Comparison of ENCODE assay signal across 8 mouse cellular contexts in the genomic region with DNA sequence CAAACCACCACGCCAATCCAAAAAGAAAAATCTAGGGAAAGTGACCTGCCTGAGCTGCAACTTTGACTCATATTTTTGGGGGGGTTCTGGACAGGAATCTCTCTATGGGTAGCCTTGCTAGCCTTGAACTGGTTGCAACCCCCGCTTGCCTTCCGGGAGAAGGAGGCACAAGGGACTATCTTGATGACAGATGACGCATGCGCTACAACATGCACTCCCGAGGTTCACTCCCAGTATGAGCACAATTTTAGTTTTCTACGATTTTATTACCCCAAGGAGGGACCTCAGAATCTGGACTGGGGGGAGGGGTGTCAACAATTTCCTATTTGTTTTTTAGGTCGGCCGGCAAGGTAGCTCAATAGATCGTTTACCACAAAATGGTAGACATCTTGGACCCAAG. TPM values are rescaled to one million over a fixed set of nuclear protein-coding genes. Genes with fewer than 3 reads are reported as not detected.
DNase-seq lines count a peak whose midpoint lies in the region; ATAC-seq and TF ChIP-seq lines count a peak whose summit lies in the region.

No protein-coding gene starts in this region.

- H3K4me3 ChIP-seq in kidney, embryonic 14.5 days (ENCODE audit: low read length), result peak overlapping the region; percentile 90
- peak overlapping the region; percentile 71 for H3K4me3 ChIP-seq in forebrain, embryonic 13.5 days
- peak overlapping the region; percentile 86 for H3K4me3 ChIP-seq in liver, adult 2 months (ENCODE audit: insufficient read depth, low read depth, low read length)

- WGBS in kidney, embryonic 14.5 days, result 34% methylated on average over 10 of the region's 10 CpGs
- 51% methylated on average over 10 of the region's 10 CpGs for WGBS in forebrain, embryonic 13.5 days
- 5% methylated on average over 10 of the region's 10 CpGs for WGBS in liver, adult 2 months

- 0 out of 2 replicates have a peak, but pooled peaks cover 3% of the 10 kb centered on the region for H3K4me1 ChIP-seq in kidney, embryonic 14.5 days (ENCODE audit: control insufficient read depth, insufficient read depth, low read length)
- peaks cover 24% of the 10 kb centered on the region for H3K4me1 ChIP-seq in forebrain, embryonic 13.5 days
- peaks cover 8% of the 10 kb centered on the region for H3K4me1 ChIP-seq in liver, adult 2 months (ENCODE audit: control insufficient read depth, insufficient read depth, low read length)

- no peak for DNase-seq in kidney, postnatal 14 days
- peak; percentile 40 for DNase-seq in ZHBTc4 (ENCODE audit: low read depth, low spot score)
- DNase-seq in liver, adult 2 months (ENCODE audit: extremely low read depth, low read depth, low spot score), result no peak
- DNase-seq in testis, postnatal 14 days (ENCODE audit: low spot score), result peak; percentile 61
- DNase-seq in thymus, adult 18-20 months, result no peak
- DNase-seq in embryo, embryonic 11 days, result no peak

- H3K79me2 ChIP-seq in liver, adult 2 months (ENCODE audit: control insufficient read depth, insufficient read depth, low read length), result peaks cover 14% of the 10 kb centered on the region; the same call in 1 of the 2 replicates

- ATAC-seq in kidney, embryonic 14.5 days (ENCODE audit: low FRiP score, low TSS enrichment), result no peak
- no peak for ATAC-seq in forebrain, embryonic 13.5 days

- TF ChIP-seq POLR2A in liver, adult 2 months (IDR thresholded peaks at IDR 0.05; ENCODE audit: extremely low read depth, insufficient read depth, low read length), result no peak

- no peak overlapping the region for H3K27ac ChIP-seq in kidney, embryonic 14.5 days (ENCODE audit: low read depth, low read length)
- H3K27ac ChIP-seq in forebrain, embryonic 13.5 days, result peak overlapping the region; percentile 92
- H3K27ac ChIP-seq in liver, adult 2 months (replicated peaks; ENCODE audit: insufficient read depth, low read depth, low read length), result peak overlapping the region; percentile 93; the same call in 1 of the 2 replicates

- no peaks in the 10 kb centered on the region for H3K27me3 ChIP-seq in kidney, embryonic 14.5 days (ENCODE audit: control insufficient read depth, insufficient read depth, low read length)
- no peaks in the 10 kb centered on the region for H3K27me3 ChIP-seq in forebrain, embryonic 13.5 days
- H3K27me3 ChIP-seq in liver, adult 2 months (ENCODE audit: control insufficient read depth, insufficient read depth, low read length), result no peaks in the 10 kb centered on the region

- H3K36me3 ChIP-seq in kidney, embryonic 14.5 days (ENCODE audit: control insufficient read depth, insufficient read depth, low read length), result peaks cover 31% of the 10 kb centered on the region
- H3K36me3 ChIP-seq in forebrain, embryonic 13.5 days (ENCODE audit: poor library complexity, severe bottlenecking), result peaks cover 36% of the 10 kb centered on the region
- H3K36me3 ChIP-seq in liver, adult 2 months (ENCODE audit: control insufficient read depth, insufficient read depth, low read length), result peaks cover 28% of the 10 kb centered on the region

- no peak for TF ChIP-seq CTCF in liver, adult 2 months (IDR thresholded peaks at IDR 0.05; ENCODE audit: low read depth, low read length)

- H3K9ac ChIP-seq in kidney, embryonic 14.5 days (ENCODE audit: low read depth, low read length), result peak overlapping the region; percentile 79
- H3K9ac ChIP-seq in forebrain, embryonic 13.5 days, result peak overlapping the region; percentile 83
- H3K9ac ChIP-seq in liver, adult 2 months (ENCODE audit: low read depth, low read length), result peak overlapping the region; percentile 74

- no peaks in the 10 kb centered on the region for H3K9me3 ChIP-seq in kidney, embryonic 14.5 days (ENCODE audit: control insufficient read depth, low read length)
- no peaks in the 10 kb centered on the region for H3K9me3 ChIP-seq in forebrain, embryonic 13.5 days (replicated peaks)

- peak overlapping the region; percentile 77 for H3K4me2 ChIP-seq in kidney, embryonic 14.5 days (replicated peaks; ENCODE audit: low read depth, low read length)
- H3K4me2 ChIP-seq in forebrain, embryonic 13.5 days, result peak overlapping the region; percentile 92

RNA-seq across cellular contexts. Expression of gene Chchd2, which starts 1.0 kb away (rescaled TPM):
- 1,010 and 1,332 TPM in 2 replicates for polyA plus RNA-seq in kidney, embryonic 14.5 days (2014; fragmentation: Nextera tagmentation; extraction: Ambion mirVana)
- polyA plus RNA-seq in forebrain, embryonic 13.5 days (2015; fragmentation: Nextera tagmentation; extraction: Ambion mirVana), result 1,055 and 1,072 TPM in 2 replicates
- 1,393 and 1,612 TPM in 2 replicates for total RNA-seq in liver, adult 2 months (2014; rRNA removed)
- polyA plus RNA-seq in liver, adult 2 months (2012; rRNA removed), result 1,062 and 1,287 TPM in 2 replicates

RNA-seq across cellular contexts. Expression of gene Zbed5, which starts 9.3 kb away (rescaled TPM):
- 8.0 and 8.7 TPM in 2 replicates for polyA plus RNA-seq in kidney, embryonic 14.5 days (2014; fragmentation: Nextera tagmentation; extraction: Ambion mirVana)
- polyA plus RNA-seq in forebrain, embryonic 13.5 days (2015; fragmentation: Nextera tagmentation; extraction: Ambion mirVana), result 9.6 and 10.5 TPM in 2 replicates
- total RNA-seq in liver, adult 2 months (2014; rRNA removed), result 5.1 and 5.8 TPM in 2 replicates
- polyA plus RNA-seq in liver, adult 2 months (2012; rRNA removed), result 0.62 TPM in 2 replicates

RNA-seq across cellular contexts. Expression of gene Phkg1, which starts 12.1 kb away (rescaled TPM):
- 0.15 and 0.21 TPM in 2 replicates for polyA plus RNA-seq in kidney, embryonic 14.5 days (2014; fragmentation: Nextera tagmentation; extraction: Ambion mirVana)
- polyA plus RNA-seq in forebrain, embryonic 13.5 days (2015; fragmentation: Nextera tagmentation; extraction: Ambion mirVana), result 0.27 and 0.37 TPM in 2 replicates
- total RNA-seq in liver, adult 2 months (2014; rRNA removed), result 0.13 and 0.28 TPM in 2 replicates
- 0.07 and 0.15 TPM in 2 replicates for polyA plus RNA-seq in liver, adult 2 months (2012; rRNA removed)

RNA-seq across cellular contexts. Expression of gene Nupr1l, which starts 22.1 kb away (rescaled TPM):
- polyA plus RNA-seq in kidney, embryonic 14.5 days (2014; fragmentation: Nextera tagmentation; extraction: Ambion mirVana), result 3.4 and 3.5 TPM in 2 replicates
- polyA plus RNA-seq in forebrain, embryonic 13.5 days (2015; fragmentation: Nextera tagmentation; extraction: Ambion mirVana), result 5.2 and 7.2 TPM in 2 replicates
- 0.54 and 2.2 TPM in 2 replicates for total RNA-seq in liver, adult 2 months (2014; rRNA removed)
- polyA plus RNA-seq in liver, adult 2 months (2012; rRNA removed), result 1.2 and 2.2 TPM in 2 replicates

RNA-seq across cellular contexts. Expression of gene Sumf2, which starts 39.5 kb away (rescaled TPM):
- polyA plus RNA-seq in kidney, embryonic 14.5 days (2014; fragmentation: Nextera tagmentation; extraction: Ambion mirVana), result 49.0 and 58.7 TPM in 2 replicates
- 34.5 and 35.0 TPM in 2 replicates for polyA plus RNA-seq in forebrain, embryonic 13.5 days (2015; fragmentation: Nextera tagmentation; extraction: Ambion mirVana)
- 5.8 and 6.0 TPM in 2 replicates for total RNA-seq in liver, adult 2 months (2014; rRNA removed)
- 8.9 and 10.2 TPM in 2 replicates for polyA plus RNA-seq in liver, adult 2 months (2012; rRNA removed)

Comparison
In these comparisons a context has a peak if more than half of its experiments do, and no peak if none do; other contexts are left out.
1. DNase-seq: peak in ZHBTc4 (single experiment) and testis, postnatal 14 days (single experiment); none in kidney, postnatal 14 days (single experiment), liver, adult 2 months (single experiment), thymus, adult 18-20 months (0 of 2) and embryo, embryonic 11 days (single experiment).
2. Peak in every context shown above with its lines, with median percentiles within 50 percentile points of each other: H3K4me3 ChIP-seq and H3K9ac ChIP-seq.